Mouse (Mus musculus): ENCODE measurements around the gene Cubn. TPM values are rescaled to one million over a fixed set of nuclear protein-coding genes. Genes with fewer than 3 reads are reported as not detected.

The Cubn gene
- total RNA-seq, 2 experiments from 2014 or later = 0.32 TPM

- no peak for DNase-seq (ENCODE audit: low spot score in 2 of 2)
- intact Hi-C loops (cut with DNase I) = no loop called here
Observed at GRCm38 (mm10) chr2:13490480-13490879, 1.1 kb downstream of the Cubn start.

- DNase-seq (ENCODE audit: low spot score in 2 of 2) = no peak
- intact Hi-C loops (cut with DNase I) = no loop called here
Observed at GRCm38 (mm10) chr2:13486470-13486869, 5.1 kb downstream of the Cubn start.

GRCm38 (mm10) chr2:13484566-13484965 lies 7.0 kb downstream of the Cubn start:
- no peak for DNase-seq (ENCODE audit: low spot score in 2 of 2)
- intact Hi-C loops (cut with DNase I) = no loop called here

- intact Hi-C loops (cut with DNase I) = no loop called here
- no peak for DNase-seq (ENCODE audit: low spot score in 2 of 2)
Observed at GRCm38 (mm10) chr2:13480744-13481143, 10.9 kb downstream of the Cubn start.

GRCm38 (mm10) chr2:13479165-13479564 lies 12.4 kb downstream of the Cubn start:
- no peak for DNase-seq (ENCODE audit: low spot score in 2 of 2)
- intact Hi-C loops (cut with DNase I) = no loop called here

- intact Hi-C loops (cut with DNase I) = no loop called here
Observed at GRCm38 (mm10) chr2:13470108-13470507, 21.5 kb downstream of the Cubn start.

GRCm38 (mm10) chr2:13469641-13470040 lies 22.0 kb downstream of the Cubn start:
- DNase-seq (ENCODE audit: low spot score in 2 of 2) = no peak
- intact Hi-C loops (cut with DNase I) = no loop called here

More at GRCm38 (mm10) chr2:13470108-13470507, 21.5 kb downstream of the Cubn start:
- DNase-seq (ENCODE audit: low spot score in 2 of 2) = no peak

- no peak for DNase-seq (ENCODE audit: low spot score in 2 of 2)
- intact Hi-C loops (cut with DNase I) = no loop called here
Observed at GRCm38 (mm10) chr2:13466685-13467084, 24.9 kb downstream of the Cubn start.

GRCm38 (mm10) chr2:13458088-13458487 lies 33.5 kb downstream of the Cubn start:
- intact Hi-C loops (cut with DNase I) = no loop called here
- no peak for DNase-seq (ENCODE audit: low spot score in 2 of 2)

- DNase-seq (ENCODE audit: low spot score in 2 of 2) = no peak
- intact Hi-C loops (cut with DNase I) = no loop called here
Observed at GRCm38 (mm10) chr2:13456821-13457220, 34.8 kb downstream of the Cubn start.

GRCm38 (mm10) chr2:13451495-13452491 lies 39.8 kb downstream of the Cubn start:
- no peak for DNase-seq (ENCODE audit: low spot score in 2 of 2)

GRCm38 (mm10) chr2:13450895-13451294 lies 40.7 kb downstream of the Cubn start:
- intact Hi-C loops (cut with DNase I) = no loop called here
- DNase-seq (ENCODE audit: low spot score in 2 of 2) = no peak

More at GRCm38 (mm10) chr2:13451495-13452491, 39.8 kb downstream of the Cubn start:
- intact Hi-C loops (cut with DNase I) = no loop called here

- intact Hi-C loops (cut with DNase I) = no loop called here
- DNase-seq (ENCODE audit: low spot score in 2 of 2) = no peak
Observed at GRCm38 (mm10) chr2:13450470-13450869, 41.1 kb downstream of the Cubn start.

- intact Hi-C loops (cut with DNase I) = no loop called here
- DNase-seq (ENCODE audit: low spot score in 2 of 2) = no peak
Observed at GRCm38 (mm10) chr2:13445156-13445555, 46.5 kb downstream of the Cubn start.

GRCm38 (mm10) chr2:13438983-13439382 lies 52.6 kb downstream of the Cubn start:
- intact Hi-C loops (cut with DNase I) = no loop called here
- DNase-seq (ENCODE audit: low spot score in 2 of 2) = no peak

- DNase-seq (ENCODE audit: low spot score in 2 of 2) = no peak
- intact Hi-C loops (cut with DNase I) = no loop called here
Observed at GRCm38 (mm10) chr2:13438275-13438845, 53.3 kb downstream of the Cubn start.

GRCm38 (mm10) chr2:13432002-13432401 lies 59.6 kb downstream of the Cubn start:
- no peak for DNase-seq (ENCODE audit: low spot score in 2 of 2)
- intact Hi-C loops (cut with DNase I) = no loop called here

GRCm38 (mm10) chr2:13421974-13422760 lies 69.4 kb downstream of the Cubn start:
- no peak for DNase-seq (ENCODE audit: low spot score in 2 of 2)
- intact Hi-C loops (cut with DNase I) = no loop called here

GRCm38 (mm10) chr2:13416765-13417524 lies 74.7 kb downstream of the Cubn start:
- intact Hi-C loops (cut with DNase I) = no loop called here
- peak in 1 of 2 experiments; percentile 42 for DNase-seq (ENCODE audit: low spot score in 2 of 2)
